Mouse (Mus musculus): Measurements from ENCODE around the gene Fam216a. TPM values are rescaled to one million over a fixed set of nuclear protein-coding genes. Genes with fewer than 3 reads are reported as not detected.
"Not testable (repeated sequence)": the region's sequence is repeated elsewhere in the genome, so short reads cannot be mapped to it uniquely, and the experiment has no call there.

Gene Fam216a
- total RNA-seq, 1 experiment from 2014 or later: 32.1 TPM

DNA sequence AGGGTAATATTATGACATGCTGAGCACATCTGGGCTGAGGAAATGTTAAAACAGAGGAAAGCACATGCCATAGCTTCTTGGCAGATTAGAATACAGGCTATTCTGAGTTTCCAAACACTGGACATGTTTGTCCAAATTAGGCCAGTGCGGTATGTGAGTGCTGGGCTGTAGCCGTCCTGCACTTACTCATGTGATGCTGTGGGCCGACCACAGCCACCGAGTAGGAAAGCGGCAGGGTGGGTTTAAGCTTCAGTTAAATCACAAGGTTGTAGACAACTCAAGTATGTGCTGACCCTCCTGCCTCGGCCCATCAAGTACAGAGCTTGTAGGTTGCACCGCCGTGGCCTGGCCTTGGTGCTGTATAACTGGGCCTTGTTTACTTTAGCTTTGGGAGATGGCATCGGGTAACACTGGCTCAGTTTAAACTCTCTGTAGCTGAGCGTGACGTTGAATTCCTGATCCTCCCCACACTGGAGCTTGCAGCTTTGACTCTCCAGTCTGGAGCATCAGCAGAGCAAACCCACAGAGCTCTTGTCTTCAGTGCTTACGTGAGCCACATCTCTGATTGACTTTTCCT lies 51.9 kb downstream of the Fam216a start:
- DNase-seq: no peak

DNA sequence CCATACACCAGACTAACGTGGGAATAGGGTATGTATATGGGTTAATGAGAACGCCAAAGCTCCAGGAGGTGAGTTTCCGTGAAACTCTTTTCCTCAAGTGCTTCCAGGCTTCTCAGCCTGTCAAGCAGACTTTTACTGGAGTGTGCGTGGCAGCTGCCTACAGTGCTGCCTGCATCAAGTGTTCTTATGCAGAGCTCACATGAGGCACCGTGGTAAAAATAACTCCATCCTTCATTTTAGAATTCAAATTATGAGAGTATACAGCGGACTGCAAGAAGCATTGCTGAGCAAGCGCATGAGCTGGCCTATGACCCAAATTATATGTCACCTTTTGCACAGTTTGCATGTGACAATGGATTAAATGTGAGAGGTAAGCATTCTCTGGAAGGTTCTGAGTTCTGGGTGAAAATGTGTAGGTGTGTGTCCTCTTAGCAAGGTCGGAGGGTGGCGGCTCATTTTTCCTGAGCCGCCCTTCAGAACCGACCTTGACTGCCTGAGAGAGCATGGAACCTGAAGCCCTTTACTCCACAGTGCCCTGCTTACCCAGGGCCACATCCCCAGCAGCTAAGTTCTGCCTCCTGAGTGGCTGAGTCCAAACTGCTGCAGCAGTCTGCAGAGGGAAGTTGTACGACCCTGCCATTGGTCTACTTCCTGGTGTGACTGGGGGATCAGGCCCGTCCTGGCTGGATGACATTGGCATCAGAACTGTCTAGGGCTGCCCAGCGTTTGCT lies 52.5 kb downstream of the Fam216a start:
- no peak for DNase-seq

DNA sequence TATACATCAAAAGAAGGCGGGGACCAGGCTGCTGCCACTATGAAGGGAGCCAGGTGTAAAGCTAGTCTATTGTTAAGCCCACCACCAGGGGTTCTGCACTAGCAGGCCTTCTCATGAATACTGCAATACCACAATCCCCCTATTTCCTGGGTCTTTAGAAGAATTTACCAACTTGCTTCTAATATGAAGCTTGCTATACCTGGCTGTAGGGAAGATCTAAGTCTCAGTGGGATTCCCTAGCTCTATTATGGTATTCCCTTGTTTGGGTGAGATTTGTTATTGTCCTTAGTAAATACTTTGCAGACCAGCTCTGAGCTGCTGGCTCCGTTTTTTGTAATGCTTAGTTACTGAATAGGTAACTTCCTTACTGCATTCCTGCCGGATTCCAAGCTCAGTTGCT lies 53.2 kb downstream of the Fam216a start:
- DNase-seq: not testable (repeated sequence)

DNA sequence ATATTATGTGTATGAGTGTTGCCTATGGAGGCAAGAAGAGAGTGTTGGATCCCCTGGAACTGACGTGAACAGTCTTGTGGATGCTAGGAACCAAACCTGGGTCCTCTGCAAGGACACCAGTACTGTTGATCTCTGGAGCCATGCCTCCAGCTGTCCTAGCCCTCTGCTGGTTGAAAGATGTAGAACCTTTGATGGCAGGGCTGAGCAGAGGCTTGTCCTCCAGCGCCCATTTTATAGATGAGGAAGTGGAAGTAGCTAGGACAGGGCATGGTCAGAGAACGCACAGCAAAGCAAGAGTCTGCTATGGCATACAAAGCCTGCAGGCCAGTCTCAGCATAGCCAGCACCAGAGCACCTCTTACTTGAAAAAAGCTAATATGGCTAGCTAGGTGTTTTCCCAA lies 54.1 kb downstream of the Fam216a start:
- DNase-seq: no peak

DNA sequence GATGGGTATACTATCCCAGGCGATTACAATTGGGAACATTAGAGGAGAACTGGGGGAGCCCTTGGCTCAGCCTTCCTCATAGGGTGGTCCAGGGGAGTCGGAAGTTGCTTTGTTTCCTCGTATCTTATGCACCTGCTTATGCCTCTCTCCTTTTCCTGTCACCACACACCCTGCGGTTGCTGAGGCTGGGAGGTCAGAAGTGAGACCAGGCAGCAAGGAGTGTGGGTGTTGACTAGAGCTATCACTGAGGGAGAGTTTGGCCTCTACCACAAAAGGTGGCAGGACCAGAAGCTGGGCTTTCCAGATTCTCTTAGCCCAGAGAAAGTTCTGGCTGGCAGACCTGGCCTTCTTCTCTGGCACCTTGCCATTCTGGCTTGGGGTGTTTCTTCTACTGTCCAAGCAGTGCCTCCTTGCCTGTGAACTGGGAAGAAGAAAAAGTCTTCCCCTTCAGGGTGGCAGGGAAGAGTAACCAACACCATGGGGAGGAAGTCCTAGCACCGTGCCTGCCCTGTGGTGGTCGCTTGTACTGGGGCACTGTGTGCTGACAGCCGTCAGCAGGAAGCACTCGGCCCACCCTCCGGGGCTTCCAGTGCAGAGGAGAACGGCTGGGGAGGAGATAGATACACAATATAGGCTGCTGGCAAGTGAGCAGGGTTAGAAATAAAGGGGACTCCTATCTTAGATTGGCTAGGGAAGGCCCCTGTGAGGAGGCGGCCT lies 54.7 kb downstream of the Fam216a start:
- peak; percentile 42 for DNase-seq

DNA sequence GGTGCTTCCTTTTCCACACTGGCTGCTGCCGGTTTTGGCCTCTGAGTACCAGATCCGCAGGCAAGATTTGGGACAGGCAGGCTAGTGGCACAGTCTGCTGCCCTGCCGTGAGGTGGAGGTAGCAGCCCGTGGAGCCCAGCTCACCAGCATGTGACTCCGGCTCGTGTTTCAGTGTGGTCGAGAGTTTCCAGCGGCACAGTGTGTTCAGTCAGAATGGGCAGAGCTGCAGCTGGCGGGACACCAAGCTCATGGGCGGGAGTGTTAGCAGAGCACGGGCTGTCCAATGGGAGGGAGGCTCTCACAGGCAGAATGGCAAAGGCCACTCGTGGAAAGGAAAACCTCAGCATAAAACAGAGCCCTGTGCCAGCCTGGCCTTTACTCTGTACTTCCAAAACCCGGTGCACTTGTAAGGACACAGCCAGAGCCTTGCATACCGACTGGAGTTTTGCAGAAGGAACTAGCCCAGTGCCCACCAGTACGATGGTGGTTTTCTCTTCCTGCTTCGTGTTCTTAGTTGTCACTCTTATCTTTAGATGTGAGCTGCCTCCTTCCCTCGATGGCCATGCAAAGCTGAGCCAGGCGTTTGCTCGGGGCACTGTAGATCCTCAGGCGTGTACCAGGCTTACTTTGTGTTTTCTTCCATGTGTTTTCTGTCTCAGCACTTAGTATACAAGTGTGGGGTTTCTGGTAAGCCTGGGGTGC lies 57.0 kb downstream of the Fam216a start:
- DNase-seq: peak; percentile 88

Other genes starting within 250 kb of the Fam216a start
- gene Ccdc63, start 231.5 kb downstream of the Fam216a start, total RNA-seq (2021): not detected in 2 replicates
- 182 and 186 TPM in 2 replicates for gene Ppp1cc, start 214.1 kb downstream of the Fam216a start, total RNA-seq (2021)
- 0.81 and 1.9 TPM in 2 replicates for gene Hvcn1, start 165.6 kb downstream of the Fam216a start, total RNA-seq (2021)
- 16.5 and 19.0 TPM in 2 replicates for gene Tctn1, start 107.9 kb downstream of the Fam216a start, total RNA-seq (2021)
- 48.2 and 52.6 TPM in 2 replicates for gene Pptc7, start 88.0 kb downstream of the Fam216a start, total RNA-seq (2021)
- 3.9 and 5.1 TPM in 2 replicates for gene Rad9b, start 18.1 kb downstream of the Fam216a start, total RNA-seq (2021)
- 123 and 135 TPM in 2 replicates for gene Vps29, start 18.0 kb downstream of the Fam216a start, total RNA-seq (2021)
- gene Gpn3, start 488 bp downstream of the Fam216a start, total RNA-seq (2021): 38.2 and 42.6 TPM in 2 replicates
- gene Arpc3, start 19.5 kb upstream of the Fam216a start, total RNA-seq (2021): 218 and 290 TPM in 2 replicates
- 43.6 and 46.0 TPM in 2 replicates for gene Anapc7, start 49.3 kb upstream of the Fam216a start, total RNA-seq (2021)
- 176 and 179 TPM in 2 replicates for gene Atp2a2, start 129.9 kb upstream of the Fam216a start, total RNA-seq (2021)
- gene Ift81, start 242.2 kb upstream of the Fam216a start, total RNA-seq (2021): 9.4 and 14.6 TPM in 2 replicates